Mouse (Mus musculus): ENCODE results near the gene A2ml1. TPM values are rescaled to one million over a fixed set of nuclear protein-coding genes. Genes with fewer than 3 reads are reported as not detected.

The A2ml1 gene
- polyA plus RNA-seq, 1 experiment from 2014 or later = 4.8 TPM

DNA sequence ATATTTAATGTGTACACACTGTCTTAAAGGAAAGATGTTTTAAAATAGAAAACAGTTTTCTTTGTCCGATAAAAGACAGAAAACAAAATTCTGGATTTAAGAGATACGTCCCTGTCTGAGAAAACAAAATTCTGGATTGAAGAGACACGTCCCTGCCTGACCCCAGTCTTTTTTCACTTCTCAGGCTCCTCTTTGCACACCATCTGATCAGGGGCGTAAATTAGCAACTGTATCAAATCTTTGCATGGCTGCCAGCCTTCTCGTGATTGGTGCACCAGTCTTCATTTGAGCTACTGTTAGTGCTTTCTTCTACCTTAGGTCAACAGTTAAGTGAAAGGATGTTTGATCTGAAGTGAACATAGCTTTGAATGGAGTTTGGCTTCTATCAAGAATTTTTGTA lies 76.7 kb downstream of the A2ml1 start:
- Histone ChIP-seq H3K27ac (replicated peaks) (no peak overlapping the region), H3K36me3 (no peaks in the 10 kb centered on the region), H3K9ac (replicated peaks) (no peak overlapping the region), H3K4me2 (no peak overlapping the region), H3K27me3 (replicated peaks) (no peaks in the 10 kb centered on the region), H3K9me3 (replicated peaks) (no peaks in the 10 kb centered on the region), H3K4me3 (replicated peaks) (no peak overlapping the region), H3K4me1 (no peaks in the 10 kb centered on the region)
- no peak for ATAC-seq (ENCODE audit: low FRiP score)
- 78% methylated on average over 5 of the region's 5 CpGs for WGBS

DNA sequence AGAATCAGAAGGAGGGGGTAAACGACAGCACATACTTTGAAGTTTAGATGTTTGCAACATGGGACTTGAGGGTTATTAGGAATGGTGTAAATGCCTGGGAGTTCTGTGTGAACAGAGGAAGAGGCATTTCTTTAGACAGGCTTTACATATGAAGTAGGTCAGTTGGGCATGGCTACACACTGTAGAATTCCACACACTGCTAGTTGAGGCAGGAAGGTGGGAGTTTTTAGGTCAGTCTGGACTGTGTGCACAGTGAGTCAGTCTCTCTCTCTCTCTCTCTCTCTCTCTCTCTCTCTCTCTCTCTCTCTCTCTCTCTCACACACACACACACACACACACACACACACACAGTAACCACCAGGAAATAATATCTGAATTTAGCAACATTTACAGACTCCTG lies 86.1 kb downstream of the A2ml1 start:
- Histone ChIP-seq H3K9me3 (replicated peaks) (no peaks in the 10 kb centered on the region), H3K27me3 (replicated peaks) (no peaks in the 10 kb centered on the region), H3K9ac (replicated peaks) (no peak overlapping the region), H3K4me2 (no peak overlapping the region), H3K27ac (replicated peaks) (no peak overlapping the region), H3K36me3 (no peaks in the 10 kb centered on the region), H3K4me3 (replicated peaks) (no peak overlapping the region), H3K4me1 (no peaks in the 10 kb centered on the region)
- ATAC-seq (ENCODE audit: low FRiP score) = no peak
- 84% methylated on average over 1 of the region's 1 CpGs for WGBS

DNA sequence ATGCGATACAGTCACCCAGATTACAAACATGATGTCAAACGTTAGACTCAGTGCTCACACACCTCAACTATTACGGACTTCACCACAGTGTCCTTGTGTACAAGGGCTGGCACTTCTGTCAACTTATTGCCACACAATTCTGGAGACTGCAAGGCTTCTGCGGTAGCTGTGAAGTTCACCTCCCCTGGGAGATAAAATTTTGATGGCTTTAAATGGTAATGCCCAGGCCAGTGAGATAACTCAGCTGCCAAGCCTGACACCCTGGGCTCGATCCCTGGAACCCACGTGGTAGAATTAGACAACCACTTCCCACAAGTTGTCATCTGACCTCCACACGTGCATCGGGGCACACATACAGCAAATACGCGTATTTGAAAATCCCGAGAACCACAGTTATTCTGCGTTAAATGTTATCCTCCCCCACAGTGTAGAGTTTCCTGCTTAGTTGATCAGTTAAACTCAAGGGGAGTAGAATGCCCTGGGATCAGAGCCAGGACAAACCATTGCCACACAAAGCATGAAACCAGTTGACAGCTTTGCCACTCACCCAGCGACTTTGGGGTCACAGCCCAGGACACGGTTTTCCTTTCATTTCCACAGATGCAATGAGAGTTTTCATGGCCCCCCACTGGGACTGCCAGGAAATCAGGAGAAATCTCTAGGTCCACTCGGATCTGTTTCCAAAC lies 86.6 kb downstream of the A2ml1 start:
- Histone ChIP-seq H3K4me3 (replicated peaks) (no peak overlapping the region), H3K4me1 (no peaks in the 10 kb centered on the region), H3K27me3 (replicated peaks) (no peaks in the 10 kb centered on the region), H3K4me2 (no peak overlapping the region), H3K9ac (replicated peaks) (no peak overlapping the region), H3K9me3 (replicated peaks) (no peaks in the 10 kb centered on the region), H3K27ac (replicated peaks) (no peak overlapping the region), H3K36me3 (no peaks in the 10 kb centered on the region)
- WGBS = 79% methylated on average over 15 of the region's 15 CpGs
- no peak for ATAC-seq (ENCODE audit: low FRiP score)

DNA sequence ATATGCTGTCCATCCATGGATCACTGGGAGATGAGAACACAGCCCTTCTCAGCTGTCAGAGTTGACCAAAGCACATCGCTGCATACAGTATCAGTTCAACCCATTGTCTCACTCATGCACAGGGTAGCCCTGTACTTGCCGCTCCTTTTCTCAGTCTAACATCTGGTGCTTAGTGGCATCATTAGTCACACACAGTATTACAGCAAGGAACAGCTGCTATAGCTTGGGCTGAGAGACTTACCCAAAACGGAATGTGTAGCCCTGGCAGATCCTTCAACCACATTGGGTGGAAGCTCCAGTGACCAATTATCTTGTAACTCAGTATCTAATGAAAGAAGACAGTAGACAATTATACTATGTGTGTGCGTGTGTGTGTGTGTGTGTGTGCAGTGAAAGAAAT lies 89.5 kb downstream of the A2ml1 start:
- H3K4me3 ChIP-seq (replicated peaks) = no peak overlapping the region
- no peak overlapping the region for H3K9ac ChIP-seq (replicated peaks)
- WGBS = 69% methylated on average over 4 of the region's 4 CpGs
- H3K9me3 ChIP-seq (replicated peaks) = no peaks in the 10 kb centered on the region
- H3K27ac ChIP-seq (replicated peaks) = 0 out of 2 replicates have a peak overlapping the region, but pooled peaks have one; percentile 18
- ATAC-seq (ENCODE audit: low FRiP score) = peak; percentile 81
- no peak overlapping the region for H3K4me2 ChIP-seq
- no peaks in the 10 kb centered on the region for H3K4me1 ChIP-seq
- no peaks in the 10 kb centered on the region for H3K36me3 ChIP-seq
- no peaks in the 10 kb centered on the region for H3K27me3 ChIP-seq (replicated peaks)

DNA sequence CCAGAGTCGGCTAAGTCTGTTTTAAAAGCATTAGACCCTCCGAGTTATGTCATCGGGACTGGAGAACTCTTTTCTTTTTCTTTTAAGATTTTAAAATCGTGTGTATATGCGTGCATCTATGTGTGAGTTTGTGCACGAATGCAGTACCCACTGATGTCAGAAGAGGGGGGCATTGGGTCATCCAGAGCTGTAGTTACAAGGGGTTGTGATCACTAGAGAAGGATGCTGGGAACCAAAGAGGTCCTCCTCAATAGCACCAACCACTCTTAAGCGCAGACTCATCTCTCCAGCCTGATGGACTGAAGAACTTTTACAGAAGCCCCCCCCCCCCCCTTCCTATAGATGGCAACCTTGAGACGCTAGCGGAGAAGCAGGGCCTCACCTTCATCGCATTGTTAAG lies 91.3 kb downstream of the A2ml1 start:
- WGBS = 95% methylated on average over 10 of the region's 10 CpGs
- H3K4me1 ChIP-seq = no peaks in the 10 kb centered on the region
- no peak overlapping the region for H3K9ac ChIP-seq (replicated peaks)
- no peaks in the 10 kb centered on the region for H3K27me3 ChIP-seq (replicated peaks)
- H3K36me3 ChIP-seq = no peaks in the 10 kb centered on the region
- H3K9me3 ChIP-seq (replicated peaks) = no peaks in the 10 kb centered on the region
- H3K4me2 ChIP-seq = no peak overlapping the region
- H3K27ac ChIP-seq (replicated peaks) = no peak overlapping the region
- H3K4me3 ChIP-seq (replicated peaks) = no peak overlapping the region
- ATAC-seq (ENCODE audit: low FRiP score) = no peak

Other genes with a start within 250 kb of the A2ml1 start
- 19.1 and 21.8 TPM in 2 replicates for gene Tulp3, start 225.8 kb downstream of the A2ml1 start, polyA plus RNA-seq (2015; fragmentation: Nextera tagmentation; extraction: Ambion mirVana)
- gene Rhno1, start 218.7 kb downstream of the A2ml1 start, polyA plus RNA-seq (2015; fragmentation: Nextera tagmentation; extraction: Ambion mirVana) = 72.2 and 85.9 TPM in 2 replicates
- gene Foxm1, start 218.6 kb downstream of the A2ml1 start, polyA plus RNA-seq (2015; fragmentation: Nextera tagmentation; extraction: Ambion mirVana) = 5.3 and 11.7 TPM in 2 replicates
- gene Tex52, start 206.2 kb downstream of the A2ml1 start, polyA plus RNA-seq (2015; fragmentation: Nextera tagmentation; extraction: Ambion mirVana) = 0.33 and 0.54 TPM in 2 replicates
- not detected in 2 replicates for gene Gm44596, start 206.1 kb downstream of the A2ml1 start, polyA plus RNA-seq (2015; fragmentation: Nextera tagmentation; extraction: Ambion mirVana)
- 12.4 and 13.0 TPM in 2 replicates for gene Nrip2, start 182.3 kb downstream of the A2ml1 start, polyA plus RNA-seq (2015; fragmentation: Nextera tagmentation; extraction: Ambion mirVana)
- 44.0 and 46.5 TPM in 2 replicates for gene Itfg2, start 156.7 kb downstream of the A2ml1 start, polyA plus RNA-seq (2015; fragmentation: Nextera tagmentation; extraction: Ambion mirVana)
- 319 and 377 TPM in 2 replicates for gene Fkbp4, start 142.9 kb downstream of the A2ml1 start, polyA plus RNA-seq (2015; fragmentation: Nextera tagmentation; extraction: Ambion mirVana)
- gene Pzp, start 54.9 kb downstream of the A2ml1 start, polyA plus RNA-seq (2015; fragmentation: Nextera tagmentation; extraction: Ambion mirVana) = 0.09 and 0.47 TPM in 2 replicates
- 0.70 TPM in 1 of 2 replicates, not detected in the other for gene Klrb1a, start 41.9 kb upstream of the A2ml1 start, polyA plus RNA-seq (2015; fragmentation: Nextera tagmentation; extraction: Ambion mirVana)
- gene Clec2h, start 80.8 kb upstream of the A2ml1 start, polyA plus RNA-seq (2015; fragmentation: Nextera tagmentation; extraction: Ambion mirVana) = 0.38 TPM in 1 of 2 replicates, not detected in the other
- gene Klrb1, start 141.5 kb upstream of the A2ml1 start, polyA plus RNA-seq (2015; fragmentation: Nextera tagmentation; extraction: Ambion mirVana) = 0.95 and 1.00 TPM in 2 replicates
- 0.09 and 0.70 TPM in 2 replicates for gene Klrb1c, start 207.6 kb upstream of the A2ml1 start, polyA plus RNA-seq (2015; fragmentation: Nextera tagmentation; extraction: Ambion mirVana)
- gene Gm44511, start 244.7 kb upstream of the A2ml1 start, polyA plus RNA-seq (2015; fragmentation: Nextera tagmentation; extraction: Ambion mirVana) = not detected in 2 replicates
- gene Klrb1b, start 244.7 kb upstream of the A2ml1 start, polyA plus RNA-seq (2015; fragmentation: Nextera tagmentation; extraction: Ambion mirVana) = 0.49 TPM in 1 of 2 replicates, not detected in the other